Mouse (Mus musculus) heart, embryonic 16.5 days (tissue): ENCODE data around the gene Eif4a3. TPM values are rescaled to one million over a fixed set of nuclear protein-coding genes. Genes with fewer than 3 reads are reported as not detected.
A peak's percentile ranks its signal among the peaks of the same experiment; 100 is the strongest.
"Not testable (repeated sequence)": the region's sequence is repeated elsewhere in the genome, so short reads cannot be mapped to it uniquely, and the experiment has no call there.

ENCODE experiments used
- ATAC-seq: fragments of 200-750 bp; cut with Nextera tagmentation; replicated peaks from 2 replicates; pipeline ENCODE4 v1.8.0; 2017; ENCODE audit warnings: moderate number of reproducible peaks; ENCODE audit not compliant: insufficient read depth, low FRiP score; ENCODE audit errors: extremely low read depth
- H3K27ac ChIP-seq: fragments of 300-500 bp; sonication (generic); 2 replicates; pipeline ENCODE4 v1.5.1; 2014; ENCODE audit warnings: mild to moderate bottlenecking, low read length, control low read depth, moderate library complexity
- H3K27me3 ChIP-seq: fragments of 300-500 bp; sonication (generic); 2 replicates; pipeline ENCODE4 v1.6.1; 2014; ENCODE audit warnings: low read length, mixed read lengths; ENCODE audit not compliant: control insufficient read depth, insufficient read depth
- H3K36me3 ChIP-seq: fragments of 300-500 bp; sonication (generic); 2 replicates; pipeline ENCODE4 v1.6.1; 2014; ENCODE audit not compliant: control insufficient read depth, insufficient read depth
- H3K4me1 ChIP-seq: fragments of 300-500 bp; sonication (generic); 2 replicates; pipeline ENCODE4 v1.6.1; 2014; ENCODE audit warnings: low read length, mixed read lengths; ENCODE audit not compliant: control insufficient read depth, insufficient read depth
- H3K4me2 ChIP-seq: fragments of 300-500 bp; sonication (generic); 2 replicates; pipeline ENCODE4 v1.6.1; 2014; ENCODE audit warnings: low read depth, mild to moderate bottlenecking, control low read depth, low read length
- H3K4me3 ChIP-seq: fragments of 300-500 bp; sonication (generic); 2 replicates; pipeline ENCODE4 v1.5.1; 2014; ENCODE audit warnings: mild to moderate bottlenecking, control low read depth, low read length
- H3K9ac ChIP-seq: fragments of 300-500 bp; sonication (generic); 2 replicates; pipeline ENCODE4 v1.6.1; 2014; ENCODE audit warnings: low read length, control low read depth
- H3K9me3 ChIP-seq: fragments of 300-500 bp; sonication (generic); replicated peaks from 2 replicates; pipeline ENCODE4 v1.6.1; 2016; ENCODE audit warnings: low read length; ENCODE audit not compliant: control insufficient read depth
- WGBS: fragments of 180-500 bp; shearing (Covaris S2); extraction: QIAGEN DNeasy Blood & Tissue Kit; methylation state at CpG from one replicate; pipeline ENCODE4 v1.1.7; 2014; 5-methylcytosine and 5-hydroxymethylcytosine counted together
- polyA plus RNA-seq: library from polyadenylated mRNA; unstranded; fragments of >200 nt; fragmentation: Nextera tagmentation; extraction: Ambion mirVana; gene quantifications from 2 replicates; pipeline ENCODE4 v1.2.1, GENCODE M21; 2015

The Eif4a3 gene
- polyA plus RNA-seq, 1 experiment from 2014 or later: 248 TPM

DNA sequence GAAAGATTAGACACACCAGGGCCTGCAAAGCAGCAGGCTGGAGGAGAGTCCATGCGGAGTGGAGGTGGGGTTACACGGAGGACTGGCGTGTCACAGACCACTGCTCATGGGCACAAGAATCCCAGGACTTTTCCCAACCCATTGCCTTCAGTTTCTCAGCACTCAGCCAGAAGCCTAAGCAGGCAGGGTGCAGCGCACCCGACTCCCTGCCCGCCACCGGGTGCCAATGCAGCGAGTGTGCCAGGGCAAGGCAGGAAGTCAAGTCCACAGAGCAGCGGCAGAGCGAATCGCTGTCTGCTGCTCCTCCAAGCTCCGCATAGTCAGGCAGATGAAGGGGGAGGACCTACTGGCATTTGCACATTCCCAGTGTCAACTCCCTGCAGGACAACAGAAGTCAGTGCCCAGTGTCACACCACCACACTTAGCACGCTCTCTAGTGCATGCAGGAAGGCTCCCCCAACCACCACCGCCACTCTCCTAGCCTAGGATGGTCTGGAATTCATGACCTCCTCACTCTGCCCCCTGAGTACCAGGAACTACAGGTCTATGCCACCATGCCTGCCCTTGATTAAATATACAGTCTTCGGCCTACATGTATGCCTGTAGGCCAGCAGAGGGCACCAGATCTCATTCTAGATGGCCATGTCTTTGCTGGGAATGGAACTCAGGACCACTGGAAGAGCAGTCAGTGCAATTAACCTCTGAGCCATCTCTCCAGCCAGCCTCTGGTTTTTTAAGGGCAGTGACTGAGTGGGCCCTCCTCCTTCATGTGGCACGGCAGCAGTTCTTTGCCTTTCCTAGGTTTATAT lies 5.2 kb upstream of the Eif4a3 start:
- ATAC-seq: no peak
- peaks cover 17% of the 10 kb centered on the region for H3K4me1 ChIP-seq
- no peak overlapping the region for H3K4me3 ChIP-seq
- no peak overlapping the region for H3K9ac ChIP-seq
- 0 out of 2 replicates have a peak, but pooled peaks cover 2% of the 10 kb centered on the region for H3K27me3 ChIP-seq
- no peaks in the 10 kb centered on the region for H3K9me3 ChIP-seq
- no peaks in the 10 kb centered on the region for H3K36me3 ChIP-seq
- H3K27ac ChIP-seq: no peak overlapping the region
- no peak overlapping the region for H3K4me2 ChIP-seq
- 43% methylated on average over 16 of the region's 16 CpGs for WGBS

DNA sequence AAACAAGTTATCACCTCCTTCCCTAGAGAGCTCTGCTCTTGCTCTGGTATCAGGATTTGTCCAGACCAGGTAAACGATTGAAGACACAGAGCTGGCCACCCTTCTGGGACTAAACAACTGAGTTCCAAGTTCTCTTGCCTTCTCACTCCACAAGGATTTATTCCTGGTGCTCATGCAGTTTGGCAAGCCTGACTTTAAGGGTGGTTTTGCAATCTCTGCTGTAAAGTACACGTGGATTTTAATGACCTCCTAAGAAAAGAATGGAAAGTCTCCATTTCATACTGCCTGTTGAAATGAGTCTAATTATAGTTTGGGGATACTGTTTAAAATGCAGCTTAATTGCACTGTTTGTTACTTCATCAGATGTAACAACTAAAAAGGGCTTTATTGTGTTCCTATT lies 1.1 kb upstream of the Eif4a3 start:
- Histone ChIP-seq H3K36me3 (peaks cover 17% of the 10 kb centered on the region), H3K4me2 (peak overlapping the region; percentile 95; the same call in 1 of the 2 replicates), H3K27ac (no peak overlapping the region), H3K4me3 (no peak overlapping the region; the same call in 1 of the 2 replicates), H3K9me3 (no peaks in the 10 kb centered on the region), H3K9ac (no peak overlapping the region), H3K4me1 (peaks cover 19% of the 10 kb centered on the region), H3K27me3 (0 out of 2 replicates have a peak, but pooled peaks cover 2% of the 10 kb centered on the region)
- ATAC-seq: no peak
- 19% methylated on average over 2 of the region's 2 CpGs for WGBS

DNA sequence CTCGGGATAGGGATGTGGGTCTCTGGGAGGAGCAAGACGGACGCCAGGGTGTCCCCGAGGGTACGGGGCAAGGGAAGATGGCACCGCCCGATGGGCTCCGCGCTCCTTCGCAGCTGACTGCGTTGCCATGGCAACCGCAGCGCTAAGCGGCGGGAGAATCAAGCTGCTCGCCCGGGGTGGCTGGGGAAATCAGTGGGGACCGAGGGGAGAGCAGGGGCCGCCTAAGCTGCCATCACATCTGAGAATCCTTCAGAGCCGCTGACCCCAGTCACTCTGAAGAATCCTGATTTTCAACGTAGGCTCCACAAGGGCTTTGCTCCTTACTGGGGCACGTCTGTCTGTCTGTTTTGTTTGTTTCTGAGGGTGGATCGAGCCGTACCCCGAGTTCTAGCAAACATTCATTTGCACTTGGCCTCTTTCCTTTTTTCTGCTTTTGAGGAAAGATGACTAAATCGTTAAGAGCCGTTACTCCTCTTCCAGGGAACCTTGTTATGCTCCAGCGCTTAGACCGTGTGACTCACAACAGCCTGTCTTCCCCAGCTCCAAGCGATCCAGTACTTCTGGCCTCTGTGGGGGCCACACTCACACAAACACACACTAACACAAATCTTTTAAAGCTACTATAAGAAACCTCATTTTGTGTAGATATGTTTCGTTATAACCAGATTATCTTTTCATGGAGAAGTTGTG lies 502 bp upstream of the Eif4a3 start:
- Histone ChIP-seq H3K9ac (peak overlapping the region; percentile 88), H3K4me2 (peak overlapping the region; percentile 95), H3K27ac (peak overlapping the region; percentile 84), H3K9me3 (no peaks in the 10 kb centered on the region), H3K27me3 (0 out of 2 replicates have a peak, but pooled peaks cover 2% of the 10 kb centered on the region), H3K4me3 (peak overlapping the region; percentile 98), H3K4me1 (peaks cover 19% of the 10 kb centered on the region), H3K36me3 (peaks cover 23% of the 10 kb centered on the region)
- ATAC-seq: no peak
- WGBS: 1% methylated on average over 31 of the region's 31 CpGs

DNA sequence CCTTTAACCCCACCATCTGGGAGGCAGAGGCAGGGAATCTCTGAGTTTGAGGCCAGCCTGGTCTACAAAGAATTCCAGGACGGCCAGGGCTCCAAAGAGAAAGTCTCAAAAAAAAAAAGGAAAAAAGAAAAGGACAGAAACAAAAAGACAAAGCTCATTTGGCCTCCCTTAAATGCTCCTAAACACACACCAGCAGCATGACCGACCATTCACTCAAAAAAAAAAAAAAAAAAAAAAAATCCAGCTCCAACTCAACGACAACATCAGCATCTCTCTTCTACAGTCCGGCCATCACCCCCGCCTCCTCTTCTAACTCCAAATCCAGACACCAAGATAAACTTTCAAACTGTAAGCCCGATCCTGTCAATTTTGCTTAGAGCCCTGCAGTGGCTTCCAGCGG lies 972 bp downstream of the Eif4a3 start:
- H3K36me3 ChIP-seq: peaks cover 38% of the 10 kb centered on the region

DNA sequence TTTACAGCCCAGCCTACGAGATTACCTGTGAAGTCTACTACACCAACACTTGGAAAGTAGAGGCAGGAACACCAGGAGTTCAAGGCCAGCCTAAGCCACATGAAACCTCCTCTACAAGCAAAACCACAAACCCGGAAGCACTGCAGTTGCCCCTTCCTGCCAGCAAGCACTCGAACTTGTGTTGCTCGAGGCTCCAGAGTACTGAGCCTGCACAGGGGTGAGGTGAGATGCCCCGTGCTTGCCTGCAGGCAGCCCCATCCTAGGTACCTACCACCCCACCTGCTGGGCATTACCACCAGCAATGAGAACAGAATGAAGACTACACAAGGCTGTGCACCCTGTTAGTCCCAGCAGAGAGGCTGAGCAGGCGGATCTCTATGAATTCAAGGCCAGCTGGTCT lies 1.9 kb downstream of the Eif4a3 start:
- Histone ChIP-seq H3K4me3 (peak overlapping the region; percentile 98; the same call in 1 of the 2 replicates), H3K27ac (no peak overlapping the region), H3K36me3 (peaks cover 46% of the 10 kb centered on the region), H3K9me3 (no peaks in the 10 kb centered on the region), H3K4me2 (peak overlapping the region; percentile 93), H3K27me3 (0 out of 2 replicates have a peak, but pooled peaks cover 2% of the 10 kb centered on the region), H3K4me1 (peaks cover 19% of the 10 kb centered on the region), H3K9ac (0 out of 2 replicates have a peak overlapping the region, but pooled peaks have one; percentile 27)
- no peak for ATAC-seq
- 73% methylated on average over 6 of the region's 6 CpGs for WGBS

More for the DNA sequence above, 972 bp downstream of the Eif4a3 start:
- H3K9ac ChIP-seq: peak overlapping the region; percentile 97
- 0 out of 2 replicates have a peak, but pooled peaks cover 2% of the 10 kb centered on the region for H3K27me3 ChIP-seq
- ATAC-seq: no peak
- 11% methylated on average over 7 of the region's 7 CpGs for WGBS
- H3K27ac ChIP-seq: peak overlapping the region; percentile 84
- H3K4me2 ChIP-seq: peak overlapping the region; percentile 93
- peak overlapping the region; percentile 98 for H3K4me3 ChIP-seq
- H3K4me1 ChIP-seq: peaks cover 19% of the 10 kb centered on the region
- H3K9me3 ChIP-seq: no peaks in the 10 kb centered on the region

DNA sequence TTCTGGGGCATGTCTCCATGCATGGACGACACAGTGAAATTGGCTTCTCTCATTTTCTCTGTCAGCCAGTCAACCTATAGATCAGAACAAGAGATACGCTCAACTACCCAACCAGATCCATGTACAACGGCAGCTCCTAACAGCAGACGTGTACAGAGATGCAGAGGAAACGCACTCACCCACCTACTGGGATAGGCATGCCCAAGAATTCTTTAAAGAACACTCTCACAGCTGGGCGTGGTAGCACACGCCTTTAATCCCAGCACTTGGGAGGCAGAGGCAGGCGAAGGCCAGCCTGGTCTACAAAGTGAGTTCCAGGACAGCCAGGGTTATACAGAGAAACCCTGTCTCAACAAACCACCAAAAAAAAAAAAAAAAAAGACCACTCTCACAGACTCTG lies 7.0 kb downstream of the Eif4a3 start:
- H3K4me1 ChIP-seq, ATAC-seq, H3K4me2 ChIP-seq, H3K9me3 ChIP-seq, H3K27me3 ChIP-seq, H3K4me3 ChIP-seq, H3K27ac ChIP-seq, H3K9ac ChIP-seq: not testable (repeated sequence)
- peaks cover 89% of the 10 kb centered on the region for H3K36me3 ChIP-seq
- 94% methylated on average over 8 of the region's 8 CpGs for WGBS

DNA sequence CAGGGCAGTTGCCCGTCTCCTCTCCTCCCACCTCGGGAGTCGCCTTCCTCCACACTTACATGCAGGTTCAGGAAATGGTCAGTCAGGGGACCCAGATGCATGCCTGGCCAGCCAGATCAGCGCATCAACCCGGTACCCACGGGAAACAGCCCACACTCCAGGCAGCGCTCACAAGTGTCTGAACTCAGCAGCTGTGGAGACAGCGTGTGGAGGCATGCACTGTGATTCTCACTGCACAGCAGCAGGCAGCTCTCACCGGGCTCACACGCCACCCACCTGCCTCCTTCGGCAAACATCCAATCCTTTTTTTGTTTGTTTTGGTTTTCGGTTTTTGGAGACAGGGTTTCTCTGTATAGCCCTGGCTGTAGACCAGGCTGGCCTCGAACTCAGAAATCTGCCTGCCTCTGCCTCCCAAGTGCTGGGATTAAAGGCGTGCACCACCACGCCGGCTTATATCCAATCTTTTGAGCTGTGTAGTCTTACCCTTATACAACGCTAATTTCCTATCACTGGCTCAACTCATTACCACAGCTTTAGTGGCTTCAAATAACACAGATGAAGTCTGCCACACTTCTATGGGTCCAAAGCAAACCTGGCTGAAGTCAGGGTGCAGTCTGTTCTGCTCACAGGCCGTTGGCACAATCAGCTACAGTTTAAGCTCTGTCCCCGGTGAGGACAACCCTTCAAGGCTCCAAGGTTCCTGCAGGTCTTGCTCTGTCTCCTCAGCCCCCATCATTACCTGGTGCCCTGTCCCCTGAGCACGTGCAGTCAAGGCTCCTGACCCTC lies 12.5 kb downstream of the Eif4a3 start:
- H3K27ac ChIP-seq: no peak overlapping the region
- H3K36me3 ChIP-seq: peaks cover 54% of the 10 kb centered on the region
- WGBS: 83% methylated on average over 20 of the region's 20 CpGs
- ATAC-seq: no peak
- no peak overlapping the region for H3K4me3 ChIP-seq
- H3K9me3 ChIP-seq: no peaks in the 10 kb centered on the region
- peaks cover 7% of the 10 kb centered on the region for H3K4me1 ChIP-seq
- H3K4me2 ChIP-seq: no peak overlapping the region
- no peak overlapping the region for H3K9ac ChIP-seq
- no peaks in the 10 kb centered on the region for H3K27me3 ChIP-seq

DNA sequence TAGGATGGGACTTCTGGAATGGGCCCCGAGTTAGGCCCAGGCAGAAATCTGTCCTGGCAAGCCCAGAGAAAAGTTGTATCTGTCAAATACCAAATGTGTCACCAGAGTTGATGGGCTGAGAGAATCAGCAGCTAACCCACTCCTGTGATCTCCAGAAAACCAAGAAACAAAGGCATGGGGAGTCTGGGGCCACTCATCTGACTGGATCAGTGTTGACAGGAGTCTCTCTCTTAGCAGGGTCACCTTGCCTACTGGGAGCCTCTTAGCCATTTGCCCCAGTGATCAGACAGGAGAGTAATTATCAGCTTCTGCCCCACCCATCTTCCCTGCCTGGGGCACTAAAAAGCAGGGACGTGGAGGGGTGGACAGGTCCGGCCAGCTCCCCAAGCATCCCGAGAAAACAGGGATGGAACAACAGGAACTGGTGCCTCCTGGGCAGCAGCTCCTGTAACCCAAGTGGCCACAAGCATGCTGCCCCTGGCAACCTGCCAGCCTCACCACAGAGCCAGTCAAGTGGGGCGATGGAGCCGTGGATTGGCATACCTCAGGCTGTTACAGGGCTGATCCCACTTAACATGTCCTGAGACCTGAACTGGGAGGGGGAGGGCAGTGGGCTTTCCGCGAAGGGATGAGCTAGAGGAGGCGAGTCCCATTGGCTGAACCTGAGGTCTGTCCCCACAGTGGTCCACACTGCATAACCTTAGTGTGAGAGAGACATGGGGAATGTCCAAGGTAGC lies 13.9 kb downstream of the Eif4a3 start:
- no peaks in the 10 kb centered on the region for H3K9me3 ChIP-seq
- H3K36me3 ChIP-seq: peaks cover 43% of the 10 kb centered on the region
- WGBS: 27% methylated on average over 9 of the region's 9 CpGs
- peak; percentile 49 for ATAC-seq
- no peaks in the 10 kb centered on the region for H3K27me3 ChIP-seq
- no peak overlapping the region for H3K4me3 ChIP-seq
- no peak overlapping the region for H3K9ac ChIP-seq
- H3K27ac ChIP-seq: peak overlapping the region; percentile 12
- peaks cover 7% of the 10 kb centered on the region for H3K4me1 ChIP-seq
- no peak overlapping the region for H3K4me2 ChIP-seq
